Mouse (Mus musculus): ENCODE data around the gene Gm815. TPM values are rescaled to one million over a fixed set of nuclear protein-coding genes. Genes with fewer than 3 reads are reported as not detected.

The Gm815 gene
- 0.33 TPM in 1 of 2 replicates, not detected in the other for polyA plus RNA-seq (2014; fragmentation: Nextera tagmentation; extraction: Ambion mirVana)

- Histone ChIP-seq H3K36me3 (ENCODE audit: insufficient read depth) (no peaks in the 10 kb centered on the region), H3K27me3 (ENCODE audit: insufficient read depth, low read length) (no peaks in the 10 kb centered on the region), H3K4me3 (ENCODE audit: low read depth, low read length) (no peak within 1 kb of the TSS), H3K27ac (ENCODE audit: low read depth) (no peak within 1 kb of the TSS), H3K4me1 (ENCODE audit: insufficient read depth) (no peaks in the 10 kb centered on the region), H3K9me3 (ENCODE audit: low read depth, low read length) (no peaks in the 10 kb centered on the region), H3K9ac (no peak within 1 kb of the TSS), H3K4me2 (no peak within 1 kb of the TSS)
- ATAC-seq (ENCODE audit: insufficient read depth) (no peak), DNase-seq (peak; percentile 15)
- 63% methylated on average over 6 of the region's 6 CpGs for WGBS
- TF ChIP-seq CTCF (IDR thresholded peaks at IDR 0.05; ENCODE audit: low read depth): no peak
These were observed at the start of gene Gm815 for GRCm38 (mm10) chr19:26885616-26886015. Gene Gm815, plus strand, starts transcription at chr19:26885881.

- 47% methylated on average over 1 of the region's 1 CpGs for WGBS
- Histone ChIP-seq H3K9me3 (ENCODE audit: low read depth, low read length) (no peaks in the 10 kb centered on the region), H3K27ac (ENCODE audit: low read depth) (no peak overlapping the region), H3K4me3 (ENCODE audit: low read depth, low read length) (no peak overlapping the region), H3K36me3 (ENCODE audit: insufficient read depth) (no peaks in the 10 kb centered on the region), H3K4me1 (ENCODE audit: insufficient read depth) (no peaks in the 10 kb centered on the region), H3K4me2 (no peak overlapping the region), H3K27me3 (ENCODE audit: insufficient read depth, low read length) (no peaks in the 10 kb centered on the region), H3K9ac (no peak overlapping the region)
- ATAC-seq (ENCODE audit: insufficient read depth): no peak
- TF ChIP-seq CTCF (IDR thresholded peaks at IDR 0.05; ENCODE audit: low read depth): no peak
- DNase-seq: no peak
These were observed 48.1 kb upstream of the Gm815 start for GRCm38 (mm10) chr19:26837626-26838025.

- TF ChIP-seq CTCF (IDR thresholded peaks at IDR 0.05; ENCODE audit: low read depth): no peak
These were observed 41.8 kb upstream of the Gm815 start for GRCm38 (mm10) chr19:26843896-26844295.

GRCm38 (mm10) chr19:26844813-26845212 is 40.9 kb upstream of the Gm815 start:
- H3K27ac ChIP-seq (ENCODE audit: low read depth): peak overlapping the region; percentile 92; the same call in 1 of the 2 replicates
- no peak overlapping the region for H3K9ac ChIP-seq
- 20% methylated on average over 8 of the region's 8 CpGs for whole genome bisulfite sequencing
- TF ChIP-seq CTCF (IDR thresholded peaks at IDR 0.05; ENCODE audit: low read depth): no peak
- DNase-seq (peak; percentile 38), ATAC-seq (ENCODE audit: insufficient read depth) (peak; percentile 30; the same call in 1 of the 2 replicates)
- H3K4me2 ChIP-seq: peak overlapping the region; percentile 70
- H3K4me3 ChIP-seq (ENCODE audit: low read depth, low read length): no peak overlapping the region
- no peaks in the 10 kb centered on the region for H3K27me3 ChIP-seq (ENCODE audit: insufficient read depth, low read length)
- H3K9me3 ChIP-seq (ENCODE audit: low read depth, low read length): no peaks in the 10 kb centered on the region
- H3K4me1 ChIP-seq (ENCODE audit: insufficient read depth): peaks cover 3% of the 10 kb centered on the region; the same call in 1 of the 2 replicates
- H3K36me3 ChIP-seq (ENCODE audit: insufficient read depth): no peaks in the 10 kb centered on the region

More at GRCm38 (mm10) chr19:26843896-26844295, 41.8 kb upstream of the Gm815 start:
- Histone ChIP-seq H3K27ac (ENCODE audit: low read depth) (no peak overlapping the region), H3K4me3 (ENCODE audit: low read depth, low read length) (no peak overlapping the region), H3K9me3 (ENCODE audit: low read depth, low read length) (no peaks in the 10 kb centered on the region), H3K4me1 (ENCODE audit: insufficient read depth) (peaks cover 3% of the 10 kb centered on the region; the same call in 1 of the 2 replicates), H3K9ac (no peak overlapping the region), H3K4me2 (no peak overlapping the region), H3K27me3 (ENCODE audit: insufficient read depth, low read length) (no peaks in the 10 kb centered on the region), H3K36me3 (ENCODE audit: insufficient read depth) (no peaks in the 10 kb centered on the region)
- ATAC-seq (ENCODE audit: insufficient read depth) (no peak), DNase-seq (no peak)
- WGBS: 88% methylated on average over 6 of the region's 6 CpGs

GRCm38 (mm10) chr19:26845276-26846016 is 40.2 kb upstream of the Gm815 start:
- no peak for TF ChIP-seq CTCF (IDR thresholded peaks at IDR 0.05; ENCODE audit: low read depth)
- peaks cover 3% of the 10 kb centered on the region; the same call in 1 of the 2 replicates for H3K4me1 ChIP-seq (ENCODE audit: insufficient read depth)
- peak overlapping the region; percentile 92 for H3K27ac ChIP-seq (ENCODE audit: low read depth)
- H3K9me3 ChIP-seq (ENCODE audit: low read depth, low read length): no peaks in the 10 kb centered on the region
- peak overlapping the region; percentile 70 for H3K4me2 ChIP-seq
- H3K9ac ChIP-seq: peak overlapping the region; percentile 56
- DNase-seq (peak; percentile 99), ATAC-seq (ENCODE audit: insufficient read depth) (peak; percentile 95)
- no peaks in the 10 kb centered on the region for H3K27me3 ChIP-seq (ENCODE audit: insufficient read depth, low read length)
- H3K36me3 ChIP-seq (ENCODE audit: insufficient read depth): no peaks in the 10 kb centered on the region
- under 1% methylated on average over 16 of the region's 16 CpGs for WGBS
- H3K4me3 ChIP-seq (ENCODE audit: low read depth, low read length): peak overlapping the region; percentile 39

GRCm38 (mm10) chr19:26846017-26846285 is 39.7 kb upstream of the Gm815 start:
- peak overlapping the region; percentile 70 for H3K4me2 ChIP-seq
- H3K36me3 ChIP-seq (ENCODE audit: insufficient read depth): no peaks in the 10 kb centered on the region
- peak overlapping the region; percentile 92 for H3K27ac ChIP-seq (ENCODE audit: low read depth)
- no peak for TF ChIP-seq CTCF (IDR thresholded peaks at IDR 0.05; ENCODE audit: low read depth)
- peaks cover 4% of the 10 kb centered on the region; the same call in 1 of the 2 replicates for H3K4me1 ChIP-seq (ENCODE audit: insufficient read depth)
- no peaks in the 10 kb centered on the region for H3K27me3 ChIP-seq (ENCODE audit: insufficient read depth, low read length)
- no peaks in the 10 kb centered on the region for H3K9me3 ChIP-seq (ENCODE audit: low read depth, low read length)
- ATAC-seq (ENCODE audit: insufficient read depth) (no peak; the same call in 1 of the 2 replicates), DNase-seq (no peak)
- WGBS: 7% methylated on average over 1 of the region's 1 CpGs
- peak overlapping the region; percentile 56 for H3K9ac ChIP-seq
- peak overlapping the region; percentile 39 for H3K4me3 ChIP-seq (ENCODE audit: low read depth, low read length)

GRCm38 (mm10) chr19:26851017-26851782 is 34.5 kb upstream of the Gm815 start:
- DNase-seq (peak; percentile 66), ATAC-seq (ENCODE audit: insufficient read depth) (peak; percentile 19; the same call in 1 of the 2 replicates)
- H3K27me3 ChIP-seq (ENCODE audit: insufficient read depth, low read length): no peaks in the 10 kb centered on the region
- no peaks in the 10 kb centered on the region for H3K9me3 ChIP-seq (ENCODE audit: low read depth, low read length)
- peak overlapping the region; percentile 3; the same call in 1 of the 2 replicates for H3K27ac ChIP-seq (ENCODE audit: low read depth)
- no peak overlapping the region for H3K9ac ChIP-seq
- WGBS: 46% methylated on average over 10 of the region's 10 CpGs
- H3K4me3 ChIP-seq (ENCODE audit: low read depth, low read length): no peak overlapping the region
- no peaks in the 10 kb centered on the region for H3K36me3 ChIP-seq (ENCODE audit: insufficient read depth)
- H3K4me2 ChIP-seq: peak overlapping the region; percentile 19; the same call in 1 of the 2 replicates
- 0 out of 2 replicates have a peak, but pooled peaks cover 10% of the 10 kb centered on the region for H3K4me1 ChIP-seq (ENCODE audit: insufficient read depth)
- TF ChIP-seq CTCF (IDR thresholded peaks at IDR 0.05; ENCODE audit: low read depth): no peak

Measured in lung, embryonic 14.5 days (tissue).